Mouse (Mus musculus): ENCODE data around the gene Disp1. TPM values are rescaled to one million over a fixed set of nuclear protein-coding genes. Genes with fewer than 3 reads are reported as not detected.

Gene Disp1
- total and polyA plus RNA-seq, 3 experiments, result 3.4 to 11.3 (median 5.9) TPM

- Histone ChIP-seq H3K36me3 (replicated peaks in 1 of 2; ENCODE audit: control insufficient read depth in 1 of 2, insufficient read depth in 1 of 2, low read length in 1 of 2) (no peaks in the 10 kb centered on the region), H3K4me3 (replicated peaks in 1 of 3; ENCODE audit: low read depth in 2 of 3, low read length in 2 of 3, poor library complexity in 1 of 3) (no peak overlapping the region), H3K9ac (ENCODE audit: insufficient read depth, low read depth) (no peak overlapping the region), H3K27me3 (replicated peaks) (no peaks in the 10 kb centered on the region), H3K4me2 (ENCODE audit: insufficient read depth, low read depth, poor library complexity, severe bottlenecking) (no peak overlapping the region), H3K4me1 (ENCODE audit: control insufficient read depth in 1 of 2, insufficient read depth in 2 of 2) (no peaks in the 10 kb centered on the region), H3K9me3 (replicated peaks; ENCODE audit: low read length) (no peaks in the 10 kb centered on the region), H3K79me2 (replicated peaks; ENCODE audit: control insufficient read depth, extremely low read depth, insufficient read depth, poor library complexity, severe bottlenecking) (no peaks in the 10 kb centered on the region), H3K27ac (ENCODE audit: insufficient read depth, low read depth) (no peak overlapping the region)
- in situ Hi-C loops (cut with MboI; ENCODE audit: low pct_ligation_motif_present, low pct_unique_long_range_greater_than_20kb, low sequenced_read_pairs) (no loop called here), dilution Hi-C loops (cut with MboI; ENCODE audit: extremely low pct_ligation_motif_present, extremely low pct_unique_long_range_greater_than_20kb, low sequenced_read_pairs) (no loop called here)
- no peak for DNase-seq (ENCODE audit: extremely low read depth)
- TF ChIP-seq JUN (IDR thresholded peaks at IDR 0.05; ENCODE audit: insufficient read depth, low read depth, low read length), result no peak
- TF ChIP-seq MEF2A (IDR thresholded peaks at IDR 0.05; ENCODE audit: borderline replicate concordance, low read depth, low read length), result no peak
- no peak for TF ChIP-seq NELFE (IDR thresholded peaks at IDR 0.05; ENCODE audit: low read depth, low read length)
- no peak for TF ChIP-seq RCOR1 (conservative IDR thresholded peaks at IDR 0.05; ENCODE audit: low read depth, low read length)
- no peak for TF ChIP-seq ZNF384 (IDR thresholded peaks at IDR 0.05; ENCODE audit: low read depth, low read length)
- no peak for TF ChIP-seq MYC (IDR thresholded peaks at IDR 0.05; ENCODE audit: low read depth, low read length)
- no peak for TF ChIP-seq EP300 (IDR thresholded peaks at IDR 0.05; ENCODE audit: low read length)
These were observed 11.8 kb upstream of the Disp1 start for GRCm38 (mm10) chr1:183232985-183233678.

- no peak for TF ChIP-seq MAX (IDR thresholded peaks at IDR 0.05; ENCODE audit: low read length)
- no peak for TF ChIP-seq ZKSCAN1 (IDR thresholded peaks at IDR 0.05; ENCODE audit: borderline replicate concordance, low read depth, low read length)
- TF ChIP-seq IRF4 (IDR thresholded peaks at IDR 0.05; ENCODE audit: low read depth, low read length), result no peak
- TF ChIP-seq ELF1 (IDR thresholded peaks at IDR 0.05; ENCODE audit: low read depth, low read length), result no peak
- no peak for TF ChIP-seq ZNF384 (IDR thresholded peaks at IDR 0.05; ENCODE audit: low read depth, low read length)
- TF ChIP-seq KAT2A (IDR thresholded peaks at IDR 0.05; ENCODE audit: insufficient replicate concordance, low read length), result no peak
- TF ChIP-seq UBTF (IDR thresholded peaks at IDR 0.05; ENCODE audit: low read depth, low read length), result no peak
- no peak for TF ChIP-seq USF1 (IDR thresholded peaks at IDR 0.05; ENCODE audit: low read depth, low read length)
- no peak for TF ChIP-seq MAZ (IDR thresholded peaks at IDR 0.05; ENCODE audit: low read depth, low read length)
- no peak for TF ChIP-seq NELFE (IDR thresholded peaks at IDR 0.05; ENCODE audit: low read depth, low read length)
- TF ChIP-seq PAX5 (IDR thresholded peaks at IDR 0.05; ENCODE audit: low read length), result no peak
- TF ChIP-seq USF2 (conservative IDR thresholded peaks at IDR 0.05; ENCODE audit: low read depth, low read length), result no peak
- no peak for TF ChIP-seq CTCF (conservative IDR thresholded peaks at IDR 0.05 in 1 of 2, IDR thresholded peaks at IDR 0.05 in 1 of 2; ENCODE audit: low read depth in 2 of 2, low read length in 2 of 2)
- TF ChIP-seq NRF1 (IDR thresholded peaks at IDR 0.05; ENCODE audit: low read depth, low read length), result no peak
- TF ChIP-seq CHD2 (IDR thresholded peaks at IDR 0.05; ENCODE audit: low read length), result no peak
- TF ChIP-seq TBP (conservative IDR thresholded peaks at IDR 0.05; ENCODE audit: low read depth, low read length), result no peak
- no peak for TF ChIP-seq HCFC1 (IDR thresholded peaks at IDR 0.05; ENCODE audit: low read depth, low read length)
- TF ChIP-seq ETS1 (conservative IDR thresholded peaks at IDR 0.05; ENCODE audit: low read depth, low read length), result no peak
- no peak for TF ChIP-seq ZMIZ1 (IDR thresholded peaks at IDR 0.05; ENCODE audit: low read depth, low read length)
- no peak for TF ChIP-seq TCF12 (IDR thresholded peaks at IDR 0.05; ENCODE audit: low read depth, low read length)
- H3K36me3 ChIP-seq (replicated peaks in 1 of 2; ENCODE audit: control insufficient read depth in 1 of 2, insufficient read depth in 1 of 2, low read length in 1 of 2), result no peaks in the 10 kb centered on the region
- H3K9me3 ChIP-seq (replicated peaks; ENCODE audit: low read length), result no peaks in the 10 kb centered on the region
- no peak overlapping the region for H3K9ac ChIP-seq (ENCODE audit: insufficient read depth, low read depth)
- DNase-seq (ENCODE audit: extremely low read depth), result no peak
- H3K4me3 ChIP-seq (replicated peaks in 1 of 3; ENCODE audit: low read depth in 2 of 3, low read length in 2 of 3, poor library complexity in 1 of 3), result no peak overlapping the region
- no peaks in the 10 kb centered on the region for H3K27me3 ChIP-seq (replicated peaks)
- no peaks in the 10 kb centered on the region for H3K79me2 ChIP-seq (replicated peaks; ENCODE audit: control insufficient read depth, extremely low read depth, insufficient read depth, poor library complexity, severe bottlenecking)
- H3K4me2 ChIP-seq (ENCODE audit: insufficient read depth, low read depth, poor library complexity, severe bottlenecking), result no peak overlapping the region
- dilution Hi-C loops (cut with MboI; ENCODE audit: extremely low pct_ligation_motif_present, extremely low pct_unique_long_range_greater_than_20kb, low sequenced_read_pairs) (no loop called here), in situ Hi-C loops (cut with MboI; ENCODE audit: low pct_ligation_motif_present, low pct_unique_long_range_greater_than_20kb, low sequenced_read_pairs) (no loop called here)
- no peaks in the 10 kb centered on the region for H3K4me1 ChIP-seq (ENCODE audit: control insufficient read depth in 1 of 2, insufficient read depth in 2 of 2)
- H3K27ac ChIP-seq (ENCODE audit: insufficient read depth, low read depth), result no peak overlapping the region
These were observed 6.1 kb upstream of the Disp1 start for GRCm38 (mm10) chr1:183227469-183227868.
